Mouse (Mus musculus): ENCODE results near the gene Hvcn1. TPM values are rescaled to one million over a fixed set of nuclear protein-coding genes. Genes with fewer than 3 reads are reported as not detected.

The Hvcn1 gene
- 14.5 and 14.6 TPM in 2 replicates for polyA plus RNA-seq (2015; fragmentation: Nextera tagmentation; extraction: Ambion mirVana)

DNA sequence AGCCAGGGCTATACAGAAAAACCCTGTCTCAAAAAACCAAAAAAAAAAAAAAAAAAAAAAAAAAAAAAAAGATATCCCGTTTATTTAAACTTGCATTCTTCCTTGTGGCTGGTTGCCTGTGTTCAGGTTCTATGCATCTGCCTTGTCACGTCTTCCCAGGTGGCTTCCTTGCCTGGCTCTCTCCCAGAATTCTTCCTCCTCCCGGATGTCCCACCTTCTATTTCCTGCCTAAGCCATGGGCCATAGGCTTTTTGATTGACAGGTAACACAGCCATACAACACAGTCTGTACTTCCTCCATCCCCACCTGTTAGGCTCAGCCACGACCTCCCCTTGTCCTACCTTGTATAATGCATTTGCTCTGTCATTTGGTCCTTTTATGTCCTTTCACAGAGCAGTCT, at the start of gene Hvcn1:
TSS of gene Hvcn1 (plus strand) at position 330 of the 400 bp plus-strand sequence.
- no peak for ATAC-seq (ENCODE audit: low FRiP score, low TSS enrichment)
- Histone ChIP-seq H3K27ac (ENCODE audit: low read length) (no peak within 1 kb of the TSS), H3K9me3 (ENCODE audit: low read length) (no peaks in the 10 kb centered on the region), H3K4me1 (ENCODE audit: insufficient read depth, low read length) (peaks cover 22% of the 10 kb centered on the region), H3K36me3 (ENCODE audit: insufficient read depth, low read length) (no peaks in the 10 kb centered on the region), H3K4me2 (replicated peaks; ENCODE audit: low read depth, low read length) (no peak within 1 kb of the TSS), H3K9ac (replicated peaks; ENCODE audit: low read length) (no peak within 1 kb of the TSS), H3K4me3 (ENCODE audit: low read length) (no peak within 1 kb of the TSS), H3K27me3 (ENCODE audit: insufficient read depth, low read length) (no peaks in the 10 kb centered on the region)
- 74% methylated on average over 4 of the region's 4 CpGs for WGBS

DNA sequence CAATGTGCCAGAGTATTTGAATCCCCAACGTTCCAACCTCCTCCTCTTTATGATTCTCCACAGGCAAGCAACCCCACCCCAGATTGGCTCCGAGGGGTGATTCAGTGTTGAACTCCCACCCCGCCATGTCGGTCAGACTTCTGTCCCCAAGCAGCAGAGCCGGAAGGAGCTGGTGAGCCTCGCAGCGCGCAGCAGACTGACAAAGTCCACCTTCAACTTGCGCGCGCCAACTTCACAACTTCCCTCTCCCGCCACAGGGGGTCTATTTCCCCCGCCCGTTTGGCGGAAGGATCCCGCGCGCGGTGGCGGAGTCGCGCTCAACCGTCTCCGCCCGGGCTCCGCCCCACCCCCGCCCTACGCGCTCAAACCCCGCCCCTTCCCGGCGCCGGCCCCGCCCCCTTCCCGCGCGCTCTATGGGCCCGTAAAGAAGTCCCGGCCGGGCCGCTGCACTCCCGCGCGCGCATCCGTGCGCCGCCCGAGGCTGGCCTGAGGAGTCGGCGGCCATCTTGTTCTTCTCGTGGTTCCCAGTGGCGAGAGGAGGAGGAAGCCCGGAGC, 48.7 kb upstream of the Hvcn1 start, which contains the start of gene Ppp1cc:
TSS of gene Ppp1cc (plus strand) at position 452 of the 555 bp plus-strand sequence.
- H3K9me3 ChIP-seq (ENCODE audit: low read length), result no peaks in the 10 kb centered on the region
- H3K4me2 ChIP-seq (replicated peaks; ENCODE audit: low read depth, low read length), result peak within 1 kb of the TSS; percentile 61
- H3K27me3 ChIP-seq (ENCODE audit: insufficient read depth, low read length), result no peaks in the 10 kb centered on the region
- peak within 1 kb of the TSS; percentile 91 for H3K9ac ChIP-seq (replicated peaks; ENCODE audit: low read length)
- WGBS, result 1% methylated on average over 49 of the region's 54 CpGs
- H3K36me3 ChIP-seq (ENCODE audit: insufficient read depth, low read length), result peaks cover 6% of the 10 kb centered on the region
- ATAC-seq (ENCODE audit: low FRiP score, low TSS enrichment), result peak; percentile 93
- H3K27ac ChIP-seq (ENCODE audit: low read length), result peak within 1 kb of the TSS; percentile 87
- H3K4me1 ChIP-seq (ENCODE audit: insufficient read depth, low read length), result peaks cover 61% of the 10 kb centered on the region
- H3K4me3 ChIP-seq (ENCODE audit: low read length), result peak within 1 kb of the TSS; percentile 78

DNA sequence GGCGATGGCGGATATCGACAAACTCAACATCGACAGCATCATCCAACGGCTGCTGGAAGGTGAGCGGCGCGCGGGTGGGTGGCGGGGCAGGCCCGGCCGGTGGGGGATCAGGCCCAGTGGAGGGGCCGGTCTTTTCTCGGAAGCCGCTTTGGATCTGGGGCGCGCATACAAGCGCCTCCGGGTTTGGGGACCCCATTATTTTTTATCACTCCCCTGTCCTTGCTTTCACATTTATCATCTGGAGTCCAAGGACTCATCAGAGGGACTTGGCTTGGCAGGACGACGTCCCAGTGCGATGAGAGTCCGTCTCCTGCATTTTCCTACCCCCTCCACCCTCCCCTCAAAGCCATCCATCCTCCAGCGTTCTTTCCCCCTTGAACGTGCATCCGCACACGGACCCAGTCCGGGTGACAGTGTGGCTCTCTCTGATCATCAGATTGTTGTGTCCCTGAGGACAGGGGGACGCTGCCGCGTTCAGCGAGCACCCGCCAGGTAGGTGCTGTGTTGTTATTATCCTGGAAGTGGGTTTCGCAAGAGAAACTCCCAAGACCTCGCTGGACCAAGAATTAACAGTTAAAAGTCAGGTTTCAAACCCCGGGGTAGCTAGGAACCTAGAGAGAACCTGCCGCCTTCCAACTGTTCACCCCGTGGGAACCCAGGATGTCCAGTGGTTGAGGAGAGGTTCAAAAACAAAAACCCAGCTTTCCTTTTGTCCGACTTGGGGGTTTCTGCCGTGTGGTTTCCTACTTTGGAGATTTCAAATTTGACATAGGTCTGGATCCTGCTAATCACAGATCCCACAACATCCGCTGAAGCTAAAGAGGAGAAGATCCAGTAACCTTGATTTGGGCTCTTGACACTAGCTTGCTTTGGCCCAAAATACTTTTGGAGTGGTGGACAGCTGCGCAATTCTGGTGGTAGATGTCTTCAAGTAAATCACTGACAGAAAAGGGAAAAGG, 47.8 kb upstream of the Hvcn1 start:
- no peaks in the 10 kb centered on the region for H3K9me3 ChIP-seq (ENCODE audit: low read length)
- H3K4me3 ChIP-seq (ENCODE audit: low read length), result peak overlapping the region; percentile 78
- ATAC-seq (ENCODE audit: low FRiP score, low TSS enrichment), result peak; percentile 20; the same call in 1 of the 2 replicates
- H3K4me2 ChIP-seq (replicated peaks; ENCODE audit: low read depth, low read length), result peak overlapping the region; percentile 61
- peaks cover 62% of the 10 kb centered on the region for H3K4me1 ChIP-seq (ENCODE audit: insufficient read depth, low read length)
- peak overlapping the region; percentile 70 for H3K27ac ChIP-seq (ENCODE audit: low read length)
- no peaks in the 10 kb centered on the region for H3K27me3 ChIP-seq (ENCODE audit: insufficient read depth, low read length)
- peak overlapping the region; percentile 91 for H3K9ac ChIP-seq (replicated peaks; ENCODE audit: low read length)
- 1% methylated on average over 36 of the region's 42 CpGs for WGBS
- H3K36me3 ChIP-seq (ENCODE audit: insufficient read depth, low read length), result peaks cover 8% of the 10 kb centered on the region

DNA sequence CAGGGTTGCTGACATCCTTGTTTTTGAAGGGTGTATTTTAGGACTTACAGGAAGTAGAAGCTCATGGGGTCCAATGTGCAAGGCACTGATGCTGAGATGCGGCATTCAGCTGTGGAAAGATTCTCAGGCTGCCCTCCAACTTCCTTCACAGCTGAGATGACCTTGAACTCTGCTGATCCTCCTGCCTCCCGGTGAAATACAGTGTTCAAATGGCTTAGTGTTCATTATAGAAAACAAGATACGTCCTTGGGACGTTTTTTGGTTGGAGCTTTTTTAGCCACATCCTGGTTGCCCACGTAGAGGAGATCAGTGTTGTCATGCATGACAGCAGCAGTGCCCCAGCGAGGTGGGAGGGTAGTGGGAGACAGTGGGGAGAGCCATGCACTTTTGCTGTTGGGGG, 43.4 kb upstream of the Hvcn1 start:
- WGBS, result 16% methylated on average over 6 of the region's 6 CpGs
- Histone ChIP-seq H3K9me3 (ENCODE audit: low read length) (no peaks in the 10 kb centered on the region), H3K27ac (ENCODE audit: low read length) (no peak overlapping the region), H3K36me3 (ENCODE audit: insufficient read depth, low read length) (peaks cover 29% of the 10 kb centered on the region), H3K4me2 (replicated peaks; ENCODE audit: low read depth, low read length) (peak overlapping the region; percentile 20; the same call in 1 of the 2 replicates), H3K4me3 (ENCODE audit: low read length) (no peak overlapping the region), H3K27me3 (ENCODE audit: insufficient read depth, low read length) (no peaks in the 10 kb centered on the region), H3K4me1 (ENCODE audit: insufficient read depth, low read length) (peaks cover 73% of the 10 kb centered on the region), H3K9ac (replicated peaks; ENCODE audit: low read length) (no peak overlapping the region; the same call in 1 of the 2 replicates)
- ATAC-seq (ENCODE audit: low FRiP score, low TSS enrichment), result no peak

DNA sequence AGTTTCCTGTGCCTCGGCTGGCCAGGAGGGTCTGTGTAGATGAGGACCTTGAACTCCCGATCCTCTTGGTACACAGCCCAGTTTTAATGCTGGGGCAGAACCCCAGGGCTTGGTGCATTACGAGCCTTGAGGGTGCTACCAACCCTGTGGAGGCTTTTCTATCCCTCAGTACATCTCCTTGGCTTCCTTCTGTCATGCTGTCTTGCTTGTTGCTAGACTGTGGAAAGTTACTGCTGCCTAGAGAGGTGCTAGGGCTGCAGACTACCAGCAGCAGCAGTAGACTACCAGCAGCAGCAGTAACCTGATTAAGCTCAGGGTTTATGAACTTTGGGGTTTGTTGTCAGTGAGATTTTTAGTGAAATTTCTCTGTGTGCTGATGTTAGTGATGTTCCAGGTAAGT, 42.6 kb upstream of the Hvcn1 start:
- Histone ChIP-seq H3K36me3 (ENCODE audit: insufficient read depth, low read length) (peaks cover 36% of the 10 kb centered on the region), H3K9me3 (ENCODE audit: low read length) (no peaks in the 10 kb centered on the region), H3K27ac (ENCODE audit: low read length) (no peak overlapping the region), H3K9ac (replicated peaks; ENCODE audit: low read length) (no peak overlapping the region), H3K4me3 (ENCODE audit: low read length) (no peak overlapping the region), H3K4me2 (replicated peaks; ENCODE audit: low read depth, low read length) (no peak overlapping the region), H3K4me1 (ENCODE audit: insufficient read depth, low read length) (peaks cover 73% of the 10 kb centered on the region), H3K27me3 (ENCODE audit: insufficient read depth, low read length) (no peaks in the 10 kb centered on the region)
- 57% methylated on average over 3 of the region's 3 CpGs for WGBS
- ATAC-seq (ENCODE audit: low FRiP score, low TSS enrichment), result no peak

DNA sequence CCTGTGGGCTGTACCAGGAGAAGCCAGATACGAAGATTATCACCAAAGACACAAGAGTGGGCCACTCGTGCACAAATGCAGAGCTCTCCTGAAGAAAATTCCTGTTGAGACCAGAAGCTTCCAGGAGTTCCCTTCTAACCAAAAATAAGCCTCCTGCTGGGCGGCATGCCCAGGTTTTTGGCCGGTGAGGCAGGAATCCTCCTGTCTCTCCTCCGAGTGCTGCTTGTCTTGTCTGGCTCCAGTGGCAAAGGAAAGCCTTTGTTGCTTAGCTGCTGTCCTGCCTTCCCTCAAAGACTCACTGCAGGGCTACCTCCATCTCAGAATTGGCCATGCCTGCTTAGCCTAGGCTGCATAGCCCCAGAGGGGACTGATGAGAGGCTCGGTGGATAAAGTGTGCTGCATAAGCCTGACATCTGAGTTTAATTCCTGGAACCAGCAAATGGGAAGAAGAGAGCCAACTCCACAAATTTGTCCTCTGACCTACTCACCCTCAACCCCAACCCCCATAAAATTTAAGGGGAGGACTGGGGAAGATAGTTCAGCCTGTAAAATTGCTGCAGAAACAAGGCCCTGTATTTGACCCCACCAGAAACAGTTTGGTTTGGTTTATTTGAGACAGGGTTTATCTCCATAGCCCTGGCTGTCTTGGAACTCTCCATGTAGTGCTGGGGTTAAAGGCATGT, 41.2 kb upstream of the Hvcn1 start:
- no peak overlapping the region for H3K4me2 ChIP-seq (replicated peaks; ENCODE audit: low read depth, low read length)
- peaks cover 50% of the 10 kb centered on the region for H3K36me3 ChIP-seq (ENCODE audit: insufficient read depth, low read length)
- no peaks in the 10 kb centered on the region for H3K9me3 ChIP-seq (ENCODE audit: low read length)
- peak overlapping the region; percentile 36 for H3K27ac ChIP-seq (ENCODE audit: low read length)
- peaks cover 62% of the 10 kb centered on the region for H3K4me1 ChIP-seq (ENCODE audit: insufficient read depth, low read length)
- peak overlapping the region; percentile 48 for H3K9ac ChIP-seq (replicated peaks; ENCODE audit: low read length)
- no peak overlapping the region for H3K4me3 ChIP-seq (ENCODE audit: low read length)
- no peaks in the 10 kb centered on the region for H3K27me3 ChIP-seq (ENCODE audit: insufficient read depth, low read length)
- ATAC-seq (ENCODE audit: low FRiP score, low TSS enrichment), result no peak
- 49% methylated on average over 6 of the region's 6 CpGs for WGBS

DNA sequence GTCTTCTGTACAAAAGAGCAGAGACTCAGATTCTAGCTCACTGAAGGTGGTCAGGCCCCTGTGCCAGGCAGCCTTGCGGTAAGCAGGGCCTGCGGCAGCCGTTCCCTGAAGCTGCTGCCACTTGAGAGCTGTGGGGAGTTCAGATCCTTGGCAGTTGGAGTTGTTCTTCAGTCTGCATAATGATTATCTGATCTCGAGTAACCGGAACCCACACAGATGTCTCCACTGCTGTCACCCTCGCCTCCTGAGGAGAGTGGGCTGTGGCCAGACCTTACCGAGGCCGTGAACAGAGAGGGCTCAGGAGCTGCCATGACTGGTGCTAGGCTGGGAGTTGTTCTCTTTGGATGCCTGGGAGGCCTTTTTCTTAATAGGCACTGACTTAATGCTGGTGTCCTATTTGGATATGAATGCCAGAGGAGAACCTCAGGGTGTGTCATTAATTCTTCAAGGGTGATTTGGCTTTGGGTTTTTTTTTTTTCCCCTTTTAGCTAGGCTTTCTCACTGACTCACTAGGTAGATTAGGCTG, 39.9 kb upstream of the Hvcn1 start:
- Histone ChIP-seq H3K27me3 (ENCODE audit: insufficient read depth, low read length) (no peaks in the 10 kb centered on the region), H3K36me3 (ENCODE audit: insufficient read depth, low read length) (peaks cover 57% of the 10 kb centered on the region), H3K4me3 (ENCODE audit: low read length) (no peak overlapping the region), H3K9ac (replicated peaks; ENCODE audit: low read length) (no peak overlapping the region), H3K27ac (ENCODE audit: low read length) (no peak overlapping the region), H3K4me1 (ENCODE audit: insufficient read depth, low read length) (peaks cover 48% of the 10 kb centered on the region), H3K4me2 (replicated peaks; ENCODE audit: low read depth, low read length) (no peak overlapping the region), H3K9me3 (ENCODE audit: low read length) (no peaks in the 10 kb centered on the region)
- 42% methylated on average over 8 of the region's 8 CpGs for WGBS
- ATAC-seq (ENCODE audit: low FRiP score, low TSS enrichment), result no peak

DNA sequence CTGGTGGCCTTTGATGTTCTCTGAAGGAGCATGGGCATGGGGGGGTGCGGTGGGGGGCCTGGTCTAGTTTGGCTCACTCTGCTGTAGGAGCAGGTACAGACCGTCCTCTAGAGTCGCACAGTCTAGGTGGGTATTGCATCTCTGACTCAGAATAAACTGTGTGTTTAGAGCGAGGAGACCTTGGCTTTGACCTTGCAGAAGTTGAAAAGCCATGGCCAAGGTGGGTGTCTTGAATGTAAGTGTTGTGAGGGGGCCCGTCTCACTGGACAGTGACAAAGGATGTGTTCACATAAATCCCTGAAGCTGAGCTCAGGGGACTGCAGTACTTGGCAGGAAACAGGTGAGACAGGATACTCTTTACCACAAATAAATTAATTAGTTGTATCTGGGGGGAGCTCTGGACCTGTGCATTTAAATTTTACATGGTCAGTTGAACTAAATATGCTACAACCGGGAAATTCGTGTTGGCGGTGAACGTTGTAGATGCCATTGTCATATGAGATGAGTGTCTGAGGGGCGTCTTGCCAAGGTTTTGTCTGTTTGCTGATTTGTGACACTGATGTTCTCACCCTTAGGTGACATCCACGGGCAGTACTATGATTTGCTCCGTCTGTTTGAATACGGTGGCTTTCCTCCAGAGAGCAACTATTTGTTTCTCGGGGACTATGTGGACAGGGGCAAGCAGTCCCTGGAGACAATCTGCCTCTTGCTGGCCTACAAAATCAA, 38.1 kb upstream of the Hvcn1 start:
- Histone ChIP-seq H3K4me3 (ENCODE audit: low read length) (no peak overlapping the region), H3K9me3 (ENCODE audit: low read length) (no peaks in the 10 kb centered on the region), H3K27me3 (ENCODE audit: insufficient read depth, low read length) (no peaks in the 10 kb centered on the region), H3K27ac (ENCODE audit: low read length) (no peak overlapping the region), H3K4me2 (replicated peaks; ENCODE audit: low read depth, low read length) (no peak overlapping the region), H3K36me3 (ENCODE audit: insufficient read depth, low read length) (peaks cover 73% of the 10 kb centered on the region), H3K9ac (replicated peaks; ENCODE audit: low read length) (no peak overlapping the region), H3K4me1 (ENCODE audit: insufficient read depth, low read length) (peaks cover 31% of the 10 kb centered on the region)
- no peak for ATAC-seq (ENCODE audit: low FRiP score, low TSS enrichment)
- WGBS, result 84% methylated on average over 14 of the region's 14 CpGs

DNA sequence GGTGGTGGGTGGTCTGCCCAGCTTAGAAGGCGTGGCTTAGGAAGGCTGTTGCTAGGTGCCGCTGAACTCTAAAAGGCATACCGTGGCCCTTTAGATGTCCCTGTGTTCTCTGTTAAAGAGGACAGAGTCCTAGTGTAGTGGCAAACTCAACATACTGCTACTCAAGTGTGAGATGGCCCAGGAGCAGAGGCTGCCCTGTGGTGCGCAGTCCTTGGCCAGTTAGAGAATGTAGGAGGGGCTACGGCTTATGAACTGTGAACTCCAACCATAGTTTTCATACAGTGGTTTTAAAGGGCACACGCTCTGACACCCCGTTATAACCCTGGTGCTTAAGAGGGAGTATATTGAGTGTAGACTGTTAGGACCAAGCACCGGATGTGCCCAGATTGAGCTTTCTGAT, 35.5 kb upstream of the Hvcn1 start:
- WGBS, result 92% methylated on average over 8 of the region's 8 CpGs
- H3K4me3 ChIP-seq (ENCODE audit: low read length), result no peak overlapping the region

More for the DNA sequence above, 35.5 kb upstream of the Hvcn1 start:
- no peak overlapping the region for H3K4me2 ChIP-seq (replicated peaks; ENCODE audit: low read depth, low read length)
- no peak for ATAC-seq (ENCODE audit: low FRiP score, low TSS enrichment)
- H3K4me1 ChIP-seq (ENCODE audit: insufficient read depth, low read length), result peaks cover 9% of the 10 kb centered on the region
- no peak overlapping the region for H3K27ac ChIP-seq (ENCODE audit: low read length)
- no peaks in the 10 kb centered on the region for H3K27me3 ChIP-seq (ENCODE audit: insufficient read depth, low read length)
- H3K36me3 ChIP-seq (ENCODE audit: insufficient read depth, low read length), result peaks cover 68% of the 10 kb centered on the region
- H3K9ac ChIP-seq (replicated peaks; ENCODE audit: low read length), result no peak overlapping the region
- no peaks in the 10 kb centered on the region for H3K9me3 ChIP-seq (ENCODE audit: low read length)
